Mouse (Mus musculus): Measurements from ENCODE around the gene Magi2.

GRCm38 (mm10) chr5:19901625-19902024 lies 674.8 kb downstream of the Magi2 start:
- no peak for TF ChIP-seq POLR2A (IDR thresholded peaks at IDR 0.05; ENCODE audit: extremely low read depth, insufficient read depth, low read length)
- no peak for TF ChIP-seq CTCF (IDR thresholded peaks at IDR 0.05; ENCODE audit: extremely low read depth, insufficient read depth, low read length)
